Mouse (Mus musculus) heart, adult 9 months (tissue): ENCODE measurements at regions not wholly inside any gene's neighbourhood (a gene's known extent, or its start where the extent isn't known, plus 50 kb on each side); places are given as distances from the start of the nearest gene placed in this dataset.

Experiments
- DNase-seq, 2 experiments: peaks; one replicate each; pipeline ENCODE4 v3.0.0; 2022; ENCODE audit warnings: low spot score in 2 of 2

DNA sequence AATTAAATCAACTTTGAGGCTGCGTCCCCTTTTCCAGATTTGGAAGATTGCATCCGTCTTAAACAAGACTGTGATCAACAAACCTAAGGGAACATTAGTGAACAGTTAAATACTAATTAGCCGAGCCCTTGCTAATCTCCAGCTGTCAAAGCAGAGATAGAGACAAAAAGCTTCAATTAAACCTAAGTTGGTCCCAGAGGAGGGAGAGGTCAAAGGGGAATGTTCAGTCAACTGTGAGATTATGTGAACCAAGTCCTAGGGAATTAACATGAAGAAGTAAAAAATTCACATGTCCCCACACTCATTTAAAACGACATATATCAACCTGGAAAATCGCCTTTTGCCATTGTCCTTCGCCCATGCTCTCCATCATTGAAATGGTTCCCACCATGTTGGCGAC, 59.7 kb upstream of the Tbx20 start:
- no peak for DNase-seq

- DNase-seq: peak; percentile 5 to 8
These were observed 74.1 kb upstream of the Tbx20 start for GRCm38 (mm10) chr9:24848210-24848609.

- DNase-seq: no peak
These were observed 85.4 kb upstream of the Tbx20 start for GRCm38 (mm10) chr9:24859459-24859858.

DNA sequence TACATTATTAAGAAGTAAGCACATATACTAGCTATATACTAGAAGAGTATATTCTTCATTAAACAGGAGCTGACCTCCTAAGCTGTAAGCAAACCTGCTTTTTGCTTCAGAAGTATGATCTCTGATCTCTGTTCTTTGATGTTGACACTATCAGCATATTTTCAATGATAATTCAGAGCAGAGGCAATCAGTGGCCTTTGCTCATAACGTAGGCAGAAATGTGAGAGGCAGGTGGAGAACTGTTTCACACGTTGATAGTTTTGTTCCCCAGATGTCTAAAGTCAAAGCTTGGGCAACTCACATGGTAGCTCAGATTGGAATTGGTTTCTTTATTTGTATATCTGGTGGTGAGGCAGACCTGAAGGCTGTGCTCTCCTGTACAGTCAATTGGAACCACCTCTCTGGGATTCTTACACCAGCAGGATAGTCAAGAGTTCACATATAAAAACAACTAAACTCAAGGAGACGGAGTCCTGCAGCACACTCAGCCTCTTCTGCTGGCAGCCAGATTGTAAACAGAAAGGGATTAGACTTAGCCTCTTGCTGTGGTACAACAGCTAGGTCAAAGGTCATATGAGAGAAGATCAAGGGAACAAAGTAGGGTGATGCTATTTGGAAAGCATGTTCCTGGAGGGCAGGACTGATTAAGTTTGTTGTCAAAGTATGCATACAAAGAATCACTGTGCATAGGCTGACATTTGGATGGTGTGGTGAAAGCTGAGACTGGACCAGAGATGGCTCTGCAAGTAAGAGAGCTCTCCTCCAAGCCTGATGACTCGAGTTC, 92.5 kb upstream of the Tbx20 start:
- no peak for DNase-seq

- no peak for DNase-seq
These were observed 94.6 kb upstream of the Tbx20 start for GRCm38 (mm10) chr9:24868746-24869145.

- DNase-seq: no peak
These were observed 100.5 kb upstream of the Tbx20 start for GRCm38 (mm10) chr9:24874434-24875143.

DNA sequence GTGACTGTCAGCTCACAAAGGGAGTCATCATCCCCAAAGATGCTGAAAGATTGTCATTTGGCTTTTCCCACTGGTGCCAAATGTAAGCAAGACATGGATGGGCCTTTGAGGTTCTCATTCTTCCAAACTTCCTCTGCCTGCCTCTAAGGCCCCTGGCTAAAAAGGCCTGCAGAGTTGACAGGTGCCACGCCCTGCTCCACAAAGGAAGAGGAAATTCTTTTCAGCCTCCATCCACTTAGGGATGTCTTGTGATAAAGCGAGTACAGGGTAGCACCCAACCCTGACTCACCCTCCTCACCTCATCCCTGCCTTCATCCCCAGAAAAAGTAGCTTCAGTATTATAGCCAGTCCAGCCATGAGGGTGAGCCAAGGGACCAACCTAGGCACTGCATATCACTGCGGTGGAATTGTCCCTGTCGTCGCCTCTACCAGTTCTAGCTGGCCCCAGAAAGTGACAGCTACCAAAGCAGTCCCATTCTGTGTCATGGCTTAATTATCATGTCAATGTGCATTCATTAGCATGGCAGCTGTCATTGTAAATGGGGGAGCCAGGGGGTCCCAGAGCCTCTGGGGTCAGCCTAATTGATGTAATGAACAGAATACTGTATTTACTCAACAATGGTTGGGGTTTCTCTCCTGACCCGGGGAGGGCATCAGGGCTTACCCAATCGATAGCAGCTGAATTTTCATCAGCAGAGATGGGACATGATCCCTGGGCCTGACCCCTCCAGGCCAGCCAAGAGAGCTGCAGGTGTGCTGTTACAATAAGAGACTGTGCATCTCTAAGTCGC, 104.5 kb upstream of the Tbx20 start:
- no peak for DNase-seq

DNA sequence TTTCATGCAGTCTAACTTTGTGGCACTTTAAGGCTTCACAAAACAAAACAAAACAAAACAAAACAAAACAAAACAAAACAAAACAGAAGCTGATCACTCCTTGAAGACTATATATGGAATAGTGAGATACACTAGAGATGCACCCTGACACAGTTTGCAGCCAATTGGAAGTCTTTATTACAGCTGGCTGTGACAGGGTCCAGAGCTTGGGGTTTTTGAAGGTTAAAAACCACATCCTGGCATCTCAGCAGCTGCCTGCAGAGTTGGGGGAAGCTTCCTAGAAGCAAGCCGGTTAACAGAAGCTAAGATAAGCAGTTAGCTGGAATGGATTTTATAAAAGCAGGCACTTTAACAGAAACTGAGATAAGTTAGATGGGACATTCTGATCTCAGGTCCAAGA, 105.6 kb upstream of the Tbx20 start:
- no peak for DNase-seq

DNA sequence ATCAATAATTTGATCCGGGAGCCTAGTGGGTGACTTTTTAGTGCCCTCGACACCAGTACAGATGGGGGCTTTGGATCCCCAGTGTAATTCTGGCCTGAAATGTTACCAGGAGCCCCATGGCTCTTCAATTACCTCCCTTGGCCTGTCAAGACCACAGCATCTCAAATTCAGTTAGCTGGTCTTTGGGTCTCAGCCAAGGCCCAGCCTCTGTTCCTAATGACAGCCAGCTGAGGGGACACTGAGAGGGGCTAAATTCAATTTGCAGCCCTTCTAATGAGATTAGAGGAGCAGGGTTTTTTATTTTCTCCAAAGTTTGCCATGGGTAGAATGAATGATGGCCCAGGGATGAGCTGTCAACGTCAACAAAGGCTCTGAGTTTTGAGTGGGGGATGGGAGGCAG, 109.9 kb upstream of the Tbx20 start:
- DNase-seq: no peak

DNA sequence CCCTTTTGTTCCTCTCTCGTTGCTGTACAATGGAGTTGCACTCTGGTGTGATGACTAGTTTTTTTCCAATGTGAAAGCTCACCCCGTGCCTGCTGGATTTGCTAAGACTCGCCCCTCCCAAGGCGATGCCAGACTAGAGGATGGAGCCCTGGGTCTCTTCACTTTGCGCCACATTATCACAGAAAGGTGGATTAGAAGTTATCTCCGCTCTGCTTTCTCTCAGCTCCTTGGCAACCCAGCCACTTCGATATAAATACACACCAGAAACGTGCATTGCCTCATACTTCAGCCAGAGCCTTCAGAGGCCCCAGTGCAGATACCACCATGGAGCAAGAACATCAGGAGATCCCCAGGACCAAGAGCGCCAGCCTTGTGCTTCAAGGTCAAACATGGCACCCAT, 114.2 kb upstream of the Tbx20 start:
- DNase-seq: no peak

DNA sequence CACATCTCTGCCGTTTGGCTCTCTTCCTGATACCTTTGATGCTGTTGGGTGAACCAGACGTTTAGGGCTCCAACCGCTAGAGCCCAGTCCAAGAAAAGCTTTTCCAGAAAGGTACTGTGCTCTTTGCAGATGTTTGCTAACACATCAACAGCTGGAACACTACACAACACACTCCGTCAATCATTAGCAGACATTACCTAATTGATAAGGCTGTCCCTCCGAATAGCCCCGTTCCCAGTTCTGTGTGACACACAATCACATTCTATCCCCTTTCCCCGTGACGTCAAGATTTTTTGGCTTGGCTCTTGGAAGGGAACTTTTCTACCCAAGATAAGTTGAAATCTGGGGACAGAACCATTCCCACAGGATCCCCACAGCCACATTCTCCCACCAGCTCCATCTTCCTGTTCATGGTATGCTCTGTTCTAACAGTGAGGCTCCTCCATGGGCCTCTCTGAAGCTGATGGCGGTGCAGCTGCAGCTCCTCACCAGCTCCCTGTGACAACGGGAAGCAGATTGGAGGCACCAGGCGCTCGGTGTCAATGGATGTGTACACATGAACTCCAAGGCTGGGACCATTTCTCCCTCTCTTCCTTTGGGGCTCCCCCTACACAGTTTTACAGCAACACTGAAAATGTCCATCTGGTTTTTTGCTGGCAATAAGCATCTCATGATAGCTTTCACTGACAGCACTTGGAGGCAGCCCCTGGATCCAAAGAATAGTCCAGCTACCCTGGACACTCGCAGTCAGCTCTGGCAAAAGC, 122.6 kb upstream of the Tbx20 start:
- peak; percentile 76 to 85 for DNase-seq

- peak; percentile 56 to 61 for DNase-seq
These were observed 125.3 kb upstream of the Tbx20 start for GRCm38 (mm10) chr9:24899206-24899928.

DNA sequence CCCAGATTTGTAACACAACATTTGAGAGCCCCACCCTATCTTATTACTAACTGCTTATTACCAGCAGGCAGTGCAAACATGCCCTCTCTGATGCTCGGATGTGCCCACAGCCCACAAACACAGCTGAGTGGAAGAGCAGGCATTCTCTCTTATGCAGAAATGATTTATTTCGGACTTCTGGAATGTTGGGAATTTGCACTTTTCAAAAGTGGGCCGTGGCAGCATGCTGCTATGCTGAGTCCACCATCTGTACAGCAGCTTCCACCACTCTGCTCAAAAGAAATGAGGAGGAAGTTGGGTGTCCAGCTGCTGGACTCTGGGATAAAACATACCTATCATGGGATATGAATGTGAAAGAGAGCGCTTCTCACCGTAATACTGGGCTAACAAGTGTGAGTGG, 129.6 kb upstream of the Tbx20 start:
- no peak for DNase-seq

- no peak for DNase-seq
These were observed 135.2 kb upstream of the Tbx20 start for GRCm38 (mm10) chr9:24909086-24909979.

DNA sequence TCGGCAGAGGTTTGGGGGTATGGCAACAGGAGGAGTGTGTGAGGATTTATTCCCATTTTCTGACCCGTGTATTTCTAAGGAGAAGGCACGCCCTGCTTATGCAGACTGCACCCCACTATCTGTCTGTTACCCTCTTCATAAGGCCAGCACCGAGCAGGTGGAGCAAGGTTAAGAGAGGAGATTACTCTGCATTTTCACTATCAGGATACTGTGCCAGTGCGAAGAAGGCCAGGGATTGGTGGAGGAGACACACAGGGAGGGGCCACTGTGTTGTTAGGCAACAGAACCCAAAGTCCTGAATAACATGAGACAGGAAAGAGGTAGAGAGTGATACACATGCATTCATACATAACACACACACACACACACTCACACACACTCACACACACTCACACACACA, 136.6 kb upstream of the Tbx20 start:
- no peak for DNase-seq

GRCm38 (mm10) chr9:24920031-24920445, 145.9 kb upstream of the Tbx20 start:
- peak; percentile 88 to 90 for DNase-seq

DNA sequence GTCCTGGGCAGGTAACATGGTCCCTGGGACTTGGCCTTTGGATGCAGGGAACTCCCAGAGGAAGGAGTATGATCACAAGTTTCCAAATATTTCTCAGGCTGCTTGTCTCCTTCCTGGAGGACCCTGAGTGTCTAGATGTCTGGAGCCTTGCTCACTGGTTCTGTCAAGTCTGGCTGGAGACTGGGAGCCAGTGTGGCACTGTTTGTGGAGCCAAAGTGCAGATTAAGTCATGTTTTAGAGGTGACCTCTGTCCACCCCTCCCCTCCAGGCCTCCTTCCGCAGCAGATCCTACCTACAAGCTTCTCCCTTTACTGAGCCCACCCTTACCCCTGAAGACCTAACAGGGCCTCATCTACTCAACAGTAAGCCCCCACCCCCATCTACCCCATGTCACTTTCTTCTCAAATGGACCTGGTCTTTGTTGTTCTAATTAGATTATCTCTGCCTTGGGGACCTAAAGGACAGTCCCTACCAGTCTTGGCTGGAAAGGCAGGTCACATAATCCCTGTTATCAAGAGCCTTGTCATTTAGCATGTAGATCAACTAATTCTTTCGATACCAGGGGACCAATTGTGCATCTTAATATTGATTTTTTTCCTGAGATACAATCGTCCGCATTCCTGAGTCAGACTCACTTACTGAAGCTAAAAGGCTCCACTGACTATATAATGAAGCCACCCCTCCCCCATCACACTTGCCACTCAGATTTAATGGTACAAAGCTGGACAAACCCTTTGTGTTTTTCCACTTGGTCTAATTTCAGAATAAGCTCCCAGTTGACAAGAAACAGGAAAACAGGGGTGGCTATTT, 148.2 kb upstream of the Tbx20 start:
- DNase-seq: no peak

DNA sequence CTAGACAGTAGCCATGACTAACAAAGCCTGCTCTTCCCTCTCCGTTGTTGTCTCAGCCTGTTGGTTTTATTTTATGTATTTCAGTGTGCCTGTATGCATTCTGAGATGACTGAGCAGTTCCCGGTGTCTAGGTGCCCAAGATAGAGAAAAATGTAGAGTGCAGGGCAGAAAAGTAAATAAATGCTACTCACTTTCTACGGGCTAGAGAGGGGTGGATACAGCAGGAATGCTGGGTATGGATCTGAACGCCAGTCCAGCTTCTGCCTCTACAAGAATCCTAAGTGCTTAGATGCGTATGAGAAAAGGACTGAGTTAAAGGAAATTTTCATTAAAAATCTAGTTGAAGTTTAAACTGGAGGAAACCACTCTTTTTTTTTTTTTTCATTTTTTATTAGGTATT, 149.4 kb upstream of the Tbx20 start:
- DNase-seq: no peak

GRCm38 (mm10) chr9:24937731-24938130, 151.5 kb upstream of the Gm10181 start:
- DNase-seq: peak in 1 of 2 experiments; percentile 31
